Mouse (Mus musculus): Measurements from ENCODE around the gene Olfr777. TPM values are rescaled to one million over a fixed set of nuclear protein-coding genes. Genes with fewer than 3 reads are reported as not detected.
"Not testable (repeated sequence)": the region's sequence is repeated elsewhere in the genome, so short reads cannot be mapped to it uniquely, and the experiment has no call there.

The Olfr777 gene
- total RNA-seq (2014; rRNA removed) (not detected in 2 replicates), polyA plus RNA-seq (2015; fragmentation: Nextera tagmentation; extraction: Ambion mirVana) (not detected in 2 replicates)

- Histone ChIP-seq H3K4me2 (ENCODE audit: low read depth, low read length, poor library complexity, severe bottlenecking) (no peak within 1 kb of the TSS), H3K9me3 (ENCODE audit: low read length) (no peaks in the 10 kb centered on the region), H3K4me3 (ENCODE audit: low read depth, low read length) (no peak within 1 kb of the TSS), H3K27ac (ENCODE audit: low read depth, low read length) (no peak within 1 kb of the TSS), H3K4me1 (ENCODE audit: insufficient read depth, low read length) (no peaks in the 10 kb centered on the region), H3K36me3 (ENCODE audit: insufficient read depth, low read length) (no peaks in the 10 kb centered on the region), H3K27me3 (ENCODE audit: insufficient read depth, low read length) (no peaks in the 10 kb centered on the region), H3K9ac (replicated peaks; ENCODE audit: low read length, poor library complexity, severe bottlenecking) (no peak within 1 kb of the TSS)
- no peak for TF ChIP-seq CTCF (IDR thresholded peaks at IDR 0.05)
- WGBS: 87% methylated on average over 2 of the region's 2 CpGs
- no peak for ATAC-seq (ENCODE audit: low FRiP score)
- no peak for DNase-seq (ENCODE audit: low spot score)
These were observed at the start of gene Olfr777 for GRCm38 (mm10) chr10:129271081-129271535. Olfr777 (minus strand) TSS chr10:129271485.

GRCm38 (mm10) chr10:129317817-129318216 is 46.5 kb upstream of the Olfr777 start, which contains the start of gene Olfr780:
Olfr780 (plus strand) TSS chr10:129318117.
- no peaks in the 10 kb centered on the region for H3K4me1 ChIP-seq (ENCODE audit: insufficient read depth, low read length)
- H3K9ac ChIP-seq (replicated peaks; ENCODE audit: low read length, poor library complexity, severe bottlenecking): no peak within 1 kb of the TSS
- H3K27ac ChIP-seq (ENCODE audit: low read depth, low read length): no peak within 1 kb of the TSS
- no peak within 1 kb of the TSS for H3K4me2 ChIP-seq (ENCODE audit: low read depth, low read length, poor library complexity, severe bottlenecking)
- no peak for TF ChIP-seq CTCF (IDR thresholded peaks at IDR 0.05)
- H3K27me3 ChIP-seq (ENCODE audit: insufficient read depth, low read length): no peaks in the 10 kb centered on the region
- 83% methylated on average over 3 of the region's 3 CpGs for WGBS
- no peak within 1 kb of the TSS for H3K4me3 ChIP-seq (ENCODE audit: low read depth, low read length)
- ATAC-seq (ENCODE audit: low FRiP score) (no peak), DNase-seq (ENCODE audit: low spot score) (no peak)
- H3K9me3 ChIP-seq (ENCODE audit: low read length): no peaks in the 10 kb centered on the region
- no peaks in the 10 kb centered on the region for H3K36me3 ChIP-seq (ENCODE audit: insufficient read depth, low read length)

- not testable (repeated sequence) for H3K36me3 ChIP-seq (ENCODE audit: insufficient read depth, low read length); ATAC-seq (ENCODE audit: low FRiP score); H3K4me1 ChIP-seq (ENCODE audit: insufficient read depth, low read length); H3K27ac ChIP-seq (ENCODE audit: low read depth, low read length); H3K4me2 ChIP-seq (ENCODE audit: low read depth, low read length, poor library complexity, severe bottlenecking); H3K9me3 ChIP-seq (ENCODE audit: low read length); H3K27me3 ChIP-seq (ENCODE audit: insufficient read depth, low read length); H3K9ac ChIP-seq (replicated peaks; ENCODE audit: low read length, poor library complexity, severe bottlenecking); H3K4me3 ChIP-seq (ENCODE audit: low read depth, low read length); DNase-seq (ENCODE audit: low spot score)
- no CpG with 5 or more reads among the region's 1 CpGs for WGBS
These were observed 42.2 kb upstream of the Olfr777 start for GRCm38 (mm10) chr10:129313521-129313920.

- not testable (repeated sequence) for H3K4me3 ChIP-seq (ENCODE audit: low read depth, low read length); ATAC-seq (ENCODE audit: low FRiP score); DNase-seq (ENCODE audit: low spot score); H3K36me3 ChIP-seq (ENCODE audit: insufficient read depth, low read length); H3K27ac ChIP-seq (ENCODE audit: low read depth, low read length); H3K4me1 ChIP-seq (ENCODE audit: insufficient read depth, low read length); H3K9me3 ChIP-seq (ENCODE audit: low read length); H3K27me3 ChIP-seq (ENCODE audit: insufficient read depth, low read length); H3K4me2 ChIP-seq (ENCODE audit: low read depth, low read length, poor library complexity, severe bottlenecking); H3K9ac ChIP-seq (replicated peaks; ENCODE audit: low read length, poor library complexity, severe bottlenecking)
- WGBS: 50% methylated on average over 1 of the region's 1 CpGs
These were observed 41.7 kb upstream of the Olfr777 start for GRCm38 (mm10) chr10:129312973-129313372.

GRCm38 (mm10) chr10:129258827-129259226 is 12.5 kb downstream of the Olfr777 start, which contains the start of gene Olfr776:
Olfr776 (plus strand) TSS chr10:129259127.
- no peaks in the 10 kb centered on the region for H3K27me3 ChIP-seq (ENCODE audit: insufficient read depth, low read length)
- no peaks in the 10 kb centered on the region for H3K36me3 ChIP-seq (ENCODE audit: insufficient read depth, low read length)
- no peak within 1 kb of the TSS for H3K9ac ChIP-seq (replicated peaks; ENCODE audit: low read length, poor library complexity, severe bottlenecking)
- no peak for TF ChIP-seq CTCF (IDR thresholded peaks at IDR 0.05)
- no peaks in the 10 kb centered on the region for H3K9me3 ChIP-seq (ENCODE audit: low read length)
- H3K4me2 ChIP-seq (ENCODE audit: low read depth, low read length, poor library complexity, severe bottlenecking): no peak within 1 kb of the TSS
- ATAC-seq (ENCODE audit: low FRiP score): no peak
- no peak for DNase-seq (ENCODE audit: low spot score)
- no peaks in the 10 kb centered on the region for H3K4me1 ChIP-seq (ENCODE audit: insufficient read depth, low read length)
- H3K4me3 ChIP-seq (ENCODE audit: low read depth, low read length): no peak within 1 kb of the TSS
- no peak within 1 kb of the TSS for H3K27ac ChIP-seq (ENCODE audit: low read depth, low read length)

- no peak for DNase-seq (ENCODE audit: low spot score)
- TF ChIP-seq CTCF (IDR thresholded peaks at IDR 0.05): no peak
- no peaks in the 10 kb centered on the region for H3K9me3 ChIP-seq (ENCODE audit: low read length)
- H3K4me1 ChIP-seq (ENCODE audit: insufficient read depth, low read length): no peaks in the 10 kb centered on the region
- no peaks in the 10 kb centered on the region for H3K27me3 ChIP-seq (ENCODE audit: insufficient read depth, low read length)
- no peak within 1 kb of the TSS for H3K4me3 ChIP-seq (ENCODE audit: low read depth, low read length)
- no peak within 1 kb of the TSS for H3K4me2 ChIP-seq (ENCODE audit: low read depth, low read length, poor library complexity, severe bottlenecking)
- no peak for ATAC-seq (ENCODE audit: low FRiP score)
- no peak within 1 kb of the TSS for H3K27ac ChIP-seq (ENCODE audit: low read depth, low read length)
- H3K9ac ChIP-seq (replicated peaks; ENCODE audit: low read length, poor library complexity, severe bottlenecking): no peak within 1 kb of the TSS
- H3K36me3 ChIP-seq (ENCODE audit: insufficient read depth, low read length): no peaks in the 10 kb centered on the region
- 70% methylated on average over 3 of the region's 3 CpGs for WGBS
These were observed 23.2 kb downstream of the Olfr777 start, which contains the start of gene Olfr775 for GRCm38 (mm10) chr10:129248112-129248511. Olfr775 (plus strand) TSS chr10:129248412.

Measured in midbrain, postnatal 0 days (tissue).